Mouse (Mus musculus) cerebellum, postnatal 4 days (tissue): Measurements from ENCODE around the gene Ccdc88b.

Source experiments
- DNase-seq, 2 experiments: peaks; one replicate each; pipeline ENCODE4 v3.0.0; 2022; ENCODE audit warnings: low spot score in 2 of 2, mixed read lengths in 1 of 2

Gene Ccdc88b

GRCm38 (mm10) chr19:6857003-6857360, 1.0 kb downstream of the Ccdc88b start:
- no peak for DNase-seq

GRCm38 (mm10) chr19:6856281-6857002, 1.6 kb downstream of the Ccdc88b start:
- peak in 1 of 2 experiments; percentile 60 for DNase-seq

- peak in 1 of 2 experiments; percentile 60 for DNase-seq
Observed at GRCm38 (mm10) chr19:6855225-6856031, 2.6 kb downstream of the Ccdc88b start.

- no peak for DNase-seq
Observed at GRCm38 (mm10) chr19:6854658-6855057, 3.4 kb downstream of the Ccdc88b start.

GRCm38 (mm10) chr19:6853903-6854302, 4.1 kb downstream of the Ccdc88b start:
- no peak for DNase-seq

- no peak for DNase-seq
Observed at GRCm38 (mm10) chr19:6852393-6853305, 5.4 kb downstream of the Ccdc88b start.

GRCm38 (mm10) chr19:6851497-6851896, 6.5 kb downstream of the Ccdc88b start:
- DNase-seq = no peak

- DNase-seq = peak in 1 of 2 experiments; percentile 18
Observed at GRCm38 (mm10) chr19:6849506-6850068, 8.4 kb downstream of the Ccdc88b start.

GRCm38 (mm10) chr19:6847841-6848517, 10.0 kb downstream of the Ccdc88b start:
- peak in 1 of 2 experiments; percentile 20 for DNase-seq

GRCm38 (mm10) chr19:6846050-6846449, 12.0 kb downstream of the Ccdc88b start:
- no peak for DNase-seq

- DNase-seq = no peak
Observed at GRCm38 (mm10) chr19:6842353-6842752, 15.7 kb downstream of the Ccdc88b start.

- DNase-seq = no peak
Observed at GRCm38 (mm10) chr19:6841292-6841597, 16.8 kb downstream of the Ccdc88b start.

GRCm38 (mm10) chr19:6840475-6841291, 17.3 kb downstream of the Ccdc88b start, which contains the start of gene Rps6ka4:
Rps6ka4 (minus strand) TSS chr19:6840636.
- DNase-seq = peak in 1 of 2 experiments; percentile 42

- DNase-seq = peak in 1 of 2 experiments; percentile 36
Observed at GRCm38 (mm10) chr19:6839615-6840474, 18.2 kb downstream of the Ccdc88b start.

- no peak for DNase-seq
Observed at GRCm38 (mm10) chr19:6832363-6832762, 25.6 kb downstream of the Ccdc88b start.

- no peak for DNase-seq
Observed at GRCm38 (mm10) chr19:6831331-6831730, 26.7 kb downstream of the Ccdc88b start.

GRCm38 (mm10) chr19:6830556-6831316, 27.3 kb downstream of the Ccdc88b start:
- DNase-seq = no peak

- DNase-seq = no peak
Observed at GRCm38 (mm10) chr19:6829870-6830555, 28.0 kb downstream of the Ccdc88b start.
